Mouse (Mus musculus) liver, postnatal 0 days (tissue): Measurements from ENCODE around the gene Cdk5r2. TPM values are rescaled to one million over a fixed set of nuclear protein-coding genes. Genes with fewer than 3 reads are reported as not detected.
A peak's percentile ranks its signal among the peaks of the same experiment; 100 is the strongest.

Source experiments
- ATAC-seq: fragments of 200-750 bp; cut with Nextera tagmentation; 2 replicates; pipeline ENCODE4 v1.8.0; 2017; ENCODE audit warnings: mild to moderate bottlenecking, moderate library complexity
- DNase-seq: peaks from one replicate; pipeline ENCODE4 v3.0.0-alpha.2; 2016
- H3K27ac ChIP-seq: fragments of 300-500 bp; sonication (generic); 2 replicates; pipeline ENCODE4 v1.5.1; 2014; ENCODE audit warnings: antibody characterized with exemption, moderate library complexity, mild to moderate bottlenecking, low read depth
- H3K27me3 ChIP-seq: fragments of 300-500 bp; sonication (generic); 2 replicates; pipeline ENCODE4 v1.6.1; 2014; ENCODE audit warnings: low read length, control low read depth, mixed read lengths; ENCODE audit not compliant: insufficient read depth
- H3K36me3 ChIP-seq: fragments of 300-500 bp; sonication (generic); replicated peaks from 2 replicates; pipeline ENCODE4 v1.6.1; 2014; ENCODE audit warnings: mild to moderate bottlenecking, control low read depth, low read length, moderate library complexity, mixed read lengths; ENCODE audit not compliant: insufficient read depth
- H3K4me1 ChIP-seq: fragments of 300-500 bp; sonication (generic); 2 replicates; pipeline ENCODE4 v1.6.1; 2014; ENCODE audit warnings: antibody characterized with exemption, mild to moderate bottlenecking, control low read depth; ENCODE audit not compliant: insufficient read depth
- H3K4me2 ChIP-seq: fragments of 300-500 bp; sonication (generic); 2 replicates; pipeline ENCODE4 v1.6.1; 2014; ENCODE audit warnings: low read depth, mild to moderate bottlenecking, low read length, moderate library complexity, mixed read lengths
- H3K4me3 ChIP-seq: fragments of 300-500 bp; sonication (generic); 2 replicates; pipeline ENCODE4 v1.5.1; 2014; ENCODE audit warnings: low read depth, low read length
- H3K9ac ChIP-seq: fragments of 300-500 bp; sonication (generic); replicated peaks from 2 replicates; pipeline ENCODE4 v1.6.1; 2014; ENCODE audit warnings: mild to moderate bottlenecking, moderate library complexity
- H3K9me3 ChIP-seq: fragments of 300-500 bp; sonication (generic); 2 replicates; pipeline ENCODE4 v1.6.1; 2016; ENCODE audit warnings: mild to moderate bottlenecking, control low read depth, low read length, mixed read lengths
- CTCF ChIP-seq: sonication (generic); IDR thresholded peaks from 2 replicates; pipeline ENCODE4 v1.5.1; 2016; ENCODE audit warnings: antibody characterized with exemption, low read depth
- EP300 ChIP-seq: IDR thresholded peaks from 2 replicates; pipeline ENCODE4 v1.6.1; 2016; ENCODE audit warnings: antibody characterized with exemption, low read depth, mild to moderate bottlenecking
- WGBS: fragments of 180-500 bp; shearing (Covaris S2); extraction: QIAGEN DNeasy Blood & Tissue Kit; methylation state at CpG from one replicate; pipeline ENCODE4 v1.1.7; 2014; ENCODE audit not compliant: insufficient replicate concordance; 5-methylcytosine and 5-hydroxymethylcytosine counted together
- polyA plus RNA-seq: library from polyadenylated mRNA; unstranded; fragments of >200 nt; fragmentation: Nextera tagmentation; extraction: Ambion mirVana; gene quantifications from 2 replicates; pipeline ENCODE4 v1.2.1, GENCODE M21; 2015

Cdk5r2 gene
- not detected in 2 replicates for polyA plus RNA-seq

- TF ChIP-seq CTCF (no peak), EP300 (no peak)
- Histone ChIP-seq H3K36me3 (no peaks in the 10 kb centered on the region), H3K27ac (no peak within 1 kb of the TSS), H3K4me3 (peak within 1 kb of the TSS; percentile 46), H3K27me3 (peaks cover 92% of the 10 kb centered on the region), H3K4me1 (peaks cover 3% of the 10 kb centered on the region; the same call in 1 of the 2 replicates), H3K4me2 (peak within 1 kb of the TSS; percentile 75), H3K9ac (no peak within 1 kb of the TSS), H3K9me3 (no peaks in the 10 kb centered on the region)
- DNase-seq = peak; percentile 75
- WGBS = 4% methylated on average over 29 of the region's 39 CpGs
- ATAC-seq = peak; percentile 76
Measured at GRCm38 (mm10) chr1:74854306-74855056, at the start of gene Cdk5r2. Gene Cdk5r2 (plus strand): TSS chr1:74854934.

GRCm38 (mm10) chr1:74805340-74805835, 49.3 kb upstream of the Cdk5r2 start:
- H3K27me3 ChIP-seq = peaks cover 96% of the 10 kb centered on the region

GRCm38 (mm10) chr1:74805843-74806242, 48.9 kb upstream of the Cdk5r2 start:
- DNase-seq (no peak), ATAC-seq (no peak)
- Histone ChIP-seq H3K4me1 (peaks cover 20% of the 10 kb centered on the region), H3K9me3 (no peaks in the 10 kb centered on the region), H3K9ac (no peak overlapping the region), H3K4me3 (no peak overlapping the region), H3K4me2 (no peak overlapping the region), H3K27ac (no peak overlapping the region), H3K27me3 (peaks cover 91% of the 10 kb centered on the region), H3K36me3 (no peaks in the 10 kb centered on the region)
- TF ChIP-seq CTCF (no peak), EP300 (no peak)
- 11% methylated on average over 5 of the region's 5 CpGs for WGBS

More at GRCm38 (mm10) chr1:74805340-74805835, 49.3 kb upstream of the Cdk5r2 start:
- H3K9me3 ChIP-seq = no peaks in the 10 kb centered on the region
- no peak overlapping the region for H3K4me3 ChIP-seq
- H3K36me3 ChIP-seq = no peaks in the 10 kb centered on the region
- H3K4me2 ChIP-seq = no peak overlapping the region
- no peak for ATAC-seq
- H3K9ac ChIP-seq = no peak overlapping the region
- WGBS = 12% methylated on average over 4 of the region's 4 CpGs
- no peak overlapping the region for H3K27ac ChIP-seq
- TF ChIP-seq EP300 (no peak), CTCF (no peak)
- DNase-seq = no peak
- peaks cover 20% of the 10 kb centered on the region for H3K4me1 ChIP-seq

DNA sequence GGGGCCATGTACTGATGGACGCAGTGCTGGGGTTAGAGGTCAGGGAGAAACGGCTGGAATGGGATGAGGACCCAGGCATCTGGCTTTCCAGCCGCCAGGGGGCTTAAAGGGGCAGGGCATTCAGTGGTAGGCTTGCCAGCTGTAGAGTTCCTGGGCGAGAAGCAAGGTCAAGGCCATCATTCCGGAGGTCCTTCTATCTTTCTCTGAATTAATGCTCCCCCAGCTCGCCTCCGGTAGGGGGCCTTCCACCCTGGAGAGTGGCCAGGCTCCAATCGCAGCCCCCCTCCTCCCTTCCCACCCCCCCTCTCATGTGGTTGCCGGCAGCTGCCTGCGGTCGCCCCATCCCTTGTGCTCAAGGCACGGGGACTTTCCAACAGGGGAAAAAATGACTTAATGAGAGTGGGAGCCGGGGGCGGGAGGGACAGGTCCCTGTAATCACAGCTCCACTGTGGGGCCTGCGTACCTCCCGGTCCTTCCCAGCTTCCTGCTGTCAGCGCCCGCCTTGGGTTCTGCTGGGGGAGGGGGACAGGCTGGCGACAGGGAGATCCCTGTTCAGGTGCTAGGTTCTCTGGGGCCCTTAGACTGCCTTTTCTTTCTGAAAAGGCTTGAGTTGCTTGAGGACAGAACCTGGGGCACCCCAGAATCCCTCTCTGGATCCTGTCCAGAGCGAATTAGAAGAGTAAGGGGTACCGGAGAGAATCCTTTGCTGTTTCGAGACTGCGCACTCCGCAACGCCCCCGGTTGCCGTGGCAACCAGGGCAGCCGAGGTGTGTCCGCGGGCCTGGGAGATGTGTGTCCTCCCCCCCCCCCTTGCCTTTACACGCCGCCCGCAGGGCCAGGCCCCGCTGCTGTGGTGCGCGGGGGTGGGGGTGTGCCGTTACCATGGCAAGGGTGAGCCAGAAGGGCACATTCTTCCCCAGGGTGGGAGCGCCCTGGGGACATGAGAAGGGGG, 48.1 kb upstream of the Cdk5r2 start:
- TF ChIP-seq EP300 (no peak), CTCF (peak; percentile 36)
- ATAC-seq = peak; percentile 18; the same call in 1 of the 2 replicates

DNA sequence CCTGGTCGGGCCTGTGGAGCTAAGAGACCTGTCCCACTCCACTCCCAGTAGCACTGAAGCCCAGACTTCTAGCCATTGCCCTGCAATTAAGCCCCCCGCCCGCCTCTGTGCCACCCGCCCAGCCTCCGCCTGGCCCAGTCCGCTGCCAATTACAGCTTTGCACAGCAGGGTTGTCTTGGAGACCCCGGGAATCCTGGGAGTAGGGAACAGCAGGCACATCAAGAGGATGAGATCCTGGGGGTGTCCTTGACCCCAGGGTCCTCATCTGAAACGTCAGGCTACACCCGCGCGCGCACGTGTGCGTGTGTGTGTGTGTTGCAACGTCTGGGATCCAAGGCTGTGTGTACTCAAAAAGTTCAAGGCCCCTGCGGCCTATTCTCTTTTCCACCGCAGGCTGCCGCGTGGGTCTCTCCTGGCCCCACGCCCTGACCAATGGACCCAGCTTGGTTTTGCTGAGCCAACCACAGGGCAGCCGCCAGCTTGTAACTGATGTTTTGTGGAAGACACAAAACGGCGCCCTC, 47.1 kb upstream of the Cdk5r2 start:
- no peak for TF ChIP-seq EP300
- no peak for TF ChIP-seq CTCF
- Histone ChIP-seq H3K9ac (no peak overlapping the region), H3K36me3 (no peaks in the 10 kb centered on the region), H3K4me3 (no peak overlapping the region), H3K9me3 (no peaks in the 10 kb centered on the region), H3K27me3 (peaks cover 83% of the 10 kb centered on the region), H3K4me2 (no peak overlapping the region; the same call in 1 of the 2 replicates), H3K27ac (no peak overlapping the region), H3K4me1 (peaks cover 20% of the 10 kb centered on the region)
- 9% methylated on average over 23 of the region's 23 CpGs for WGBS
- peak; percentile 71 for ATAC-seq
- DNase-seq = no peak

More for the DNA sequence above, 48.1 kb upstream of the Cdk5r2 start:
- Histone ChIP-seq H3K4me2 (peak overlapping the region; percentile 6; the same call in 1 of the 2 replicates), H3K9ac (no peak overlapping the region), H3K9me3 (no peaks in the 10 kb centered on the region), H3K4me1 (peaks cover 20% of the 10 kb centered on the region), H3K36me3 (no peaks in the 10 kb centered on the region), H3K27ac (no peak overlapping the region), H3K27me3 (peaks cover 90% of the 10 kb centered on the region), H3K4me3 (0 out of 2 replicates have a peak overlapping the region, but pooled peaks have one; percentile 2)
- DNase-seq = peak; percentile 27
- WGBS = 2% methylated on average over 33 of the region's 38 CpGs
